Mouse (Mus musculus) layer of hippocampus, postnatal 25 days (tissue): Measurements from ENCODE around the gene Fcrl5. TPM values are rescaled to one million over a fixed set of nuclear protein-coding genes. Genes with fewer than 3 reads are reported as not detected.

Experiments used
- DNase-seq, 2 experiments: peaks; one replicate each; pipeline ENCODE4 v3.0.0; 2022; ENCODE audit warnings: mixed read lengths in 2 of 2, low spot score in 1 of 2; ENCODE audit errors: extremely low spot score in 1 of 2
- total RNA-seq, 2 experiments: library from RNA; stranded (reverse); gene quantifications; 2 replicates each; pipeline ENCODE4 v1.2.3; 2021

The Fcrl5 gene
- total RNA-seq, 2 experiments from 2014 or later: not detected

GRCm38 (mm10) chr3:87499072-87499471, 63.5 kb downstream of the Fcrl5 start:
- DNase-seq: peak; percentile 60 to 78

GRCm38 (mm10) chr3:87500088-87501055, 64.8 kb downstream of the Fcrl5 start:
- no peak for DNase-seq

GRCm38 (mm10) chr3:87501151-87501550, 65.6 kb downstream of the Fcrl5 start:
- no peak for DNase-seq

DNA sequence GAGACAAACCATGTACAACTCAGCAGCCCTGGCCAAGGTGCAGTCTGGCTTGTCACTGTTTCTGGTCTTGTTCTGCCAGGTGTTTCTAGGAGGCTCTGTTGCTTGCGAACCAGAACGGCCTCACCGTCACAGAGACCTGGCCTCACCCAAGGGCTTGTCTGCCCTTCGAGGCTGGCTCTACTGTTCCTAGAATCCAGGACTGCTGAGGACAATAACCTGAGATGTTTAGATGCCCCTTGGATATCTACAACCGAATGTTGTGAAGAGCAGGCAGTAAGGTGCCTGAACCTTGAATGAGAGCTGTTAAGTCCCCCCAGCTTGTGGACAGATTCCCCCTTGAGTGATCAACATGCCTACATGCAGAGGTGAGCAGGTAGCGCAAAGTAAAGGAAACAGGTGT, 67.2 kb downstream of the Fcrl5 start:
- no peak for DNase-seq

- peak in 1 of 2 experiments; percentile 51 for DNase-seq
Measured at GRCm38 (mm10) chr3:87504330-87504729, 68.8 kb downstream of the Fcrl5 start.

DNA sequence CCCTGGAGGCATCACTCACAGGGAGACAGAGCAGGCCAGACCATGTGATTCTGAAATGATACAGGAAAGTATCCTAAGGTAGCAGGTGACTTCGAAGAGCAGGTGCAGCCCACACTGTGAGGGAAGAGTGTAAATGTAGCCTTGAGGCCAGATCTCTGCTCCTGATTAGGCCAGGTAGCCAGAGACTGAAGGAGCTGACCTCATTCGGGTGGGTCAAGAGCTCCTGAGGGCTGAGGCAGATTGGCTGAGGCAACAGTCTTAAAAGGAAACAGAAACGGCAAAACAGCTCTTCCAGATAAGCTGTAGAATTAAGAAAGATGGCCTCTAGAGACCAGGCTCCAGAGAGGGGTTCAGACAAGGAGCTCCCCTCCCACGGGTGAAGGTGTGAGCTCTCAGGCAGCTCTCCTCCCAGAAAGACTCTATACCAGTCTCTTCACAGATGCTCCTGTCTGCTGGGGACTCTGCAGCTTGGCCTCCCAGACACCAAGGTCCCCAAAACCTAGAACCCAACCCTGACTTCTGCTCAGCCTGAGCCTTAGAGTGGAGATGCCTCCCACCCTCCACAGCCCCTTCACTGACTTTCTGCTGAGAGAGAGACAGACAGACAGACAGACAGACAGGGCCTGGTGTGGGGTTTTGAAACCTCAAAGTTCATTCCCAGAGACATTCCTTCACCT, 69.3 kb downstream of the Fcrl5 start:
- no peak for DNase-seq

DNA sequence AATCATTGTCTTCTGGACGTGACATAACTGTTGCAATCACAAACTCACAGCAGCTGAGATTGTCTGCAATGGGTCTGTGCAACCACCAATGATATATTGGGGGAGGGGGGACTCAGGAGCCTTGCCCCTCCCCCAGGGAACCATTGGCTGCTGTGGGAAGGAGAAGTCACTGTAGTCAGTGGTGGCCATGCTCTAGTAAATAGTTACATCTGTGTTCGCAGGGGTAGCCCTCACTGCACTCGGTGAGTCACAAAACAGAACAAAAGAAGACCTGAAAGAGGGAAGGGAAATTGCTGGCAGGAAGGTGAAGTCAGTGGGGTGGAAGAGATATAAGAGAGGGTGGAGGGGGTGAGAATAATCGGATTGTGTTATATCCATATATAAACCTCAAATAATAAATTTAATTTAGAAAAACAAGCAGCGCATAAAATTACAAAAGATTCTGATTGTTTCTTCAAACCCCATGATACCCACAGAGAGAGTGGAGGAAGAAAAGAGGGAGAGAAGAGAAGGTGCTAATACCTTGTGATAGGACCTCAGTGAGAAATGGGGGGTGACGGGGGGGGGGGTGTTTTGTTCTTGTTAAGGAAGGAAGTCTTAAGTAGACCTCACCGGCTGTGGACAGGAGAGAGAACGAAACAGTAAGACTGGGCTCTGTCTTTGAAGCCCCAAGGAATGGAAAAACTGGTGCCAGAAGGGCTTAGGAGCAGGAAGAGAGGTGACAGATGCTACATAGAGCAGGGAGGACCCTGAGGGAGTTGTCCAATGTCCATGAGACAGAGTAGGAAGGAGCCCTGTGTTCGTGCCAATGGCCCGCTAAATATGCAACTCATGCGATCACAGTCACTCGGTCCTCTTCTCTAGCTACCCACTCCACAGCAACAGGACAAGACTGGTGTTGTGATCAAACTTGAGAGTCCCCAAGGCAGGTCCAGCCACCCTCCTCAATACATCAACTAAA, 71.2 kb downstream of the Fcrl5 start:
- no peak for DNase-seq

DNA sequence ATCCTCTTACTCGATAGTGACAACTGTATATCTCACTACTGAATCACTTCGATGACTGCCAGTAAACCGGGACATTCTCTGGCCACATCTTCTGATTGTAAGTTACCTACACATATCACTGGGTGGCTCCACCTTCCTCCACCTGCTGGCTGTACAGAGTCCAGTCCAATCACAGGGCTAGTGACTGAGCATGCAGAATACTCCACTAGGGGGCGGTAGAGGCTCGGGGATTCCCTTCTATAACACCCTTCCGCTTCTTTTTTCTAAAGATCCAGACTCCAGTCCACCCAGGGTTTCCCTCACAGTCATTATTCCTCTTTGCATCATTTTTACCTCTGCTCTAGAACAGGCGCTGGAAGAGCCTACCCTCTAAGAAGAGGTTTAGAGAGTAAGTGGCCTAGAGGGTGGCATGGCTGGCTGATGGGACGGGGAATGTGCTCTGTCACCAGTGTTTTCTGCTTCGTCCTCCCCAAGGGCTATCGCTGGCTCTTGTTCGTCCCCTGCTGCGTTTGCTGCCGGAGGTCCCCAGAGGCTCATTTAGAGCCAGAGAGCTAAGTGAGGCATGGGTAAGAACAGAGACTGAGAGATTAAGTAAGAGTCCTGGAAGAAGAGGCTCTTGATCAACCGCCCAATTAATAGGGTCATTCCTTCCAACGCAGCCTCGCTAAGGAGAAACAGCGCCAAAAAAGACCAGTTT, 72.8 kb downstream of the Fcrl5 start:
- peak; percentile 62 to 94 for DNase-seq

DNA sequence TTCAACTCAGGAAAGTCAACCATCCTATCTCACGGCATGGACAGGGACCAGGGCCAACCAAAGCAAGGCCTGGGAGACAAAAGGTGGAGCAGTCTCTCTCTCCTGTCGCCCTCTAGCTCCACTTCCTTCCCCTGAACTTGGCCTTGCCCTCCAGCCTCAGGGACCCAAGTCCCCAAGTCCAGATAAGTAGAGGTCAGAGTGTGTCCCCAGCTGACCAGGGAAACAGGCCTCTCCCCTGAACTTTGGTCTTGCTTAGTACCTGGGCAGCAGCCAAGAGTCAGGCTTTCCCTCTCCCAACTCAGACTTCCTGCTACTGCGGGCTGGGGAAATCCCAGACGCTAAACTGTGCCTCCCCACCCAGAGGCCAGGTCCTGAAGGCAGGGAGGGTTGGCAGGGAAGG, 73.5 kb downstream of the Fcrl5 start:
- DNase-seq: no peak

DNA sequence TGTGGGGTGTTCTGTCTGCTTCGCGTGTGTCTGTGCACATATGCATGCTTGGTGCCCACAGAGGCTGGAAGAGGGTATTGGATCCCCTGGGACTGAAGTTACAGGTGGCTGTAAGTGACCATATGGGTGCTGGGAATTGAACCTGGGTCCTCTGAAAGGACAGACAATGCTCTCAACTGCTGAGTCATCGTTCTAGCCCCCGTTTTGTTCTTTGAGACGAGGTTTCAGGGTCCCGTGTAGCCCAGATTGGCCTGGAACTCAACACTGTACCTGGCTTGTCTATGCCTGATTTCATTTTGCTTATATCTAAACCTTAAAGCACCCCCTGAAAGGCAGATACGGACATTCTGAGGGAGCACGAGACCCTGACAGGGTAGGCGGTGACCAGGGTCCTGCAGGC, 75.3 kb downstream of the Fcrl5 start:
- DNase-seq: no peak

GRCm38 (mm10) chr3:87511971-87512765, 76.6 kb downstream of the Fcrl5 start:
- DNase-seq: no peak

DNA sequence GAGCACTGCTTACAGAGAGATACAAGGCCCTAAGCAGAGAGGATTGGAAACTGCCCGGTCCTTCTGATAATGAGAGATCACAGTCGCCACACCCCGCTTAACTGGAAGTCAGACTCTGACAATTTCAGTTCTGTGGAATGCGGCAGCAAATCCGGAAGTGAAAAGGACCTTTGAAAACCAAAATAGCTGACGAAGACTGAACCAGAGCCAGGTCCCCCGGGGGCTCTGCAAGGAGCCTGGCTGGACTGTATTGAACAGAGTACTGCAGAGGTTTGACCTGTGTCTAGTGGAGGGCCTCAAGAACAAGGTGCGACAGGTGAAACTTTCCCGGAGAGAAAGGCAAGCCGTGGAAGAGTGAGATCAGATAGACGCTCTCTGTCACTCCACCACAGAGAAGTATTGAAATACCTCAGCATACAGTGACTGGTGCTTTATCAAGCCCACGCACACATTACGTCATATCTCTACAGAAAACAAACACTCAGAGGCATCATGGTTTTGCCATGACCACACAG, 80.1 kb downstream of the Fcrl5 start:
- no peak for DNase-seq

GRCm38 (mm10) chr3:87518425-87518824, 82.9 kb downstream of the Fcrl5 start:
- no peak for DNase-seq

DNA sequence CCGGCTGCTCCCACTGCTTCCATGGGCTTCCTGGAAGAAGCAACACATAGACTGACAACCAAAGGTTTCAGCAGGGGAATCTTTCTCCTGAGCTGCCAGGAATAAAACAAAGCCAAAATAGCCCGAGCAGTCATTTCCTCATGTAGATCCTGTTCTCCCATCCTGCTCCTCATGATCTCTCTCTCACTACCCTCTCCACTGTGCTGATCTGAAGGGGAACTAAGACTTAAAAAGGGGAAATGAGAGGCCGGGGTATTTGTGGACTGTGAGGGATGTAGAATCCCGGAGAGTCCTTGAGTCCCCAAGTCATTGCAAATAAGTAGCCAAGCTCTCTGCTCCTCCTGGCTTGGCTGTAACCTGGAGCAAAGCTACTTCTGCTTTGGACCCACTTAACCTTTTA, 85.6 kb downstream of the Fcrl5 start:
- no peak for DNase-seq

GRCm38 (mm10) chr3:87521833-87522232, 86.3 kb downstream of the Fcrl5 start:
- no peak for DNase-seq

DNA sequence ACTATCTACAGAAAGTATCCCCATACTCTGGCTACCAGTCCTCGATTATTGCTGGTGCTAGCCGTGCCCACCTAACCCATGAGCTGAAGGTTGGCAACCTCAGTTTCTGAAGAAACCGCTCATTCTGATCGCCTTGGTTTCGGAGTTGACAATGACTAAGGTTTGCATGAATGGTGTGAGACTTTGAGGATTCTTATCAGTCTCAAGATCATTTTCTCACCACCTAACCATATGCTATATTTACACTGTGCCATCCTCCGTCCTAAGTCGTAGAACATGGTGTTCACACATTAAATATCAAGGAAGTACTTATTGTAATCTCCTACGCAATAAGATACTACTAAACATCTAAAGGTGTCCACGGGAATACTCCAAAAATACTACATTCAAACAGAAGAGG, 88.1 kb downstream of the Fcrl5 start:
- no peak for DNase-seq

DNA sequence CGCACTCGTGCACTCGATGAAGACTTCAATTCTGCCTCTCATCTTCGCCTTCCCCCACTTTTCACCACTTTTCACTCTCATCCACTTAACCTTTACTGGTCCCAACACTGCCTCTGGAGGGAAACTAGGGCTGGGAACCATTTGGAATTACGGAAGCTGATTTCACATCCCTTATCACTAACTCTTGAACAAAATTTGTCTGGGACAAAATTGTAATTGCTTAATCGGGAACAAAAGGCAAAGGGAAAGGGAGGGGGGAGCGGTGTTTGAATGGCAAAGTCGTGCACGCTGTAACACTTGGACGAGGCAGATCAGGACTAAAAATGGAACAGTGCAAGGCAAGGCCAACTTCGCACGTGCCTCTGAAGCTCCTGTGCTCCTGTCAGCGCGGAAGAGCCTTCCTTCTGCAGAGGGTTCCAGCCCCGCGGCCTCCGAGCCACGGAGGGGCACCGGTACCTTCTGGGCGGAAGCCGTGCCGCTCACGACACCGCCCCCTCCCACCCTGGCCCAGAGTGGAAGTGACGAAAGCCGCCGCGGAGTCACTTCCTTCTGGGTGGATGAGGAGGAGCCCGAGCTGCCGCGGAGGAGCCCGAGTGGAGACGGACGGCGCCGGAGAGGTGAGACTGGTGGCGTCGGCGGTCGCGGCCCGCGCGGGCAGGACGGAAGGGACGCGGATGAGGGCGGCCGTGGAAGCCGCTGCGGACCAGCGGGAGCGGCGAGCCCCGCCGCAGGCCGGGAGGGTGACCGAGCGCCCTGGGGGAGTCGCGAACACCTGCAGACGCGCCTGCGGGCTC, 89.7 kb downstream of the Fcrl5 start, which contains the start of gene Etv3:
TSS of gene Etv3 (plus strand) at position 365 of the 794 bp plus-strand sequence.
- peak; percentile 83 to 89 for DNase-seq
